Mouse (Mus musculus): ENCODE data around the gene Nup62. TPM values are rescaled to one million over a fixed set of nuclear protein-coding genes. Genes with fewer than 3 reads are reported as not detected.

Nup62 gene
- total RNA-seq, 2 experiments from 2014 or later: 30.7 to 31.1 TPM

DNA sequence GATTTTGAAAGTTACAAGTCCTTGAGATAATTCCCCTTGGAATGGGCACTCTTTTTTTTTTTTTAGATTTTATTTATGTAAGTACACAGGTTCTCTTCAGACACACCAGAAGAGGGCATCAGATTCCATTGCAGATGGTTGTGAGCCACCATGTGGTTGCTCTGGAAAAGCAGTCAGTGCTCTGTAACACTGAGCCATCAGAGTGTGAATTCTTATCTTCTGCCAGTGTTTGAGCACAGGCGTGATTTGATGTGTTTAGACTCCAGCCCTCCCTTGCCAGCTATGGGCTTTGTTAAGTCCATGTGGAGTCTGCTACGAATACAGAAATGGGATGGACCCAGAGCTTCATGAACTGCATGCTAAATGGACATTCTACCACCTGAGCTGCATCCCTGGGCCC is 2.3 kb downstream of the Nup62 start:
- DNase-seq (ENCODE audit: extremely low spot score in 1 of 2, low spot score in 1 of 2): no peak

- DNase-seq (ENCODE audit: extremely low spot score in 1 of 2, low spot score in 1 of 2): peak in 1 of 2 experiments; percentile 53
Observed at GRCm38 (mm10) chr7:44818751-44819235, 2.9 kb downstream of the Nup62 start.

- no peak for DNase-seq (ENCODE audit: extremely low spot score in 1 of 2, low spot score in 1 of 2)
Observed at GRCm38 (mm10) chr7:44819391-44819790, 3.5 kb downstream of the Nup62 start.

GRCm38 (mm10) chr7:44819863-44820262 is 4.0 kb downstream of the Nup62 start:
- DNase-seq (ENCODE audit: extremely low spot score in 1 of 2, low spot score in 1 of 2): no peak

- no peak for DNase-seq (ENCODE audit: extremely low spot score in 1 of 2, low spot score in 1 of 2)
Observed at GRCm38 (mm10) chr7:44820525-44820924, 4.6 kb downstream of the Nup62 start.

- peak in 1 of 2 experiments; percentile 1 for DNase-seq (ENCODE audit: extremely low spot score in 1 of 2, low spot score in 1 of 2)
Observed at GRCm38 (mm10) chr7:44821666-44822448, 6.0 kb downstream of the Nup62 start.

GRCm38 (mm10) chr7:44823409-44823808 is 7.5 kb downstream of the Nup62 start:
- no peak for DNase-seq (ENCODE audit: extremely low spot score in 1 of 2, low spot score in 1 of 2)

DNA sequence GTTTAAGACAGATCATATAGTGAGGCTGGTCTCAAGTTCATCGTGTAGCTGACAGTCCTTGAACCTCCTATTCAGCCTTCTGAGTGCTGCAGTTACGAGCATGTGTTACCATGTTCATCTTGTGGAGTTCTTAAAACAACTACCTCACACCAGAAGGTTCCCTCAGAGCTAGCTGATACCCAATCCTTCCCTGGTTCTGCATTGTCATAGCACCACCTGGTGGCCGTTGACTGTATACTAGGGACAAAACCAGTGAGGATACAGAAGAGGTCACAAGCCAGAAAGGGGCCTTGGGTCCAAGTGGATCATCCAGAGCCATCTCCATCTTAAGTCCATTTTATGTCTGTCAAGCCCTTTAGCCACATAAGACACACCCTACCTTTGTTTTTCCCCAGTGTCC is 9.0 kb downstream of the Nup62 start:
- peak; percentile 66 to 89 for DNase-seq (ENCODE audit: extremely low spot score in 1 of 2, low spot score in 1 of 2)

DNA sequence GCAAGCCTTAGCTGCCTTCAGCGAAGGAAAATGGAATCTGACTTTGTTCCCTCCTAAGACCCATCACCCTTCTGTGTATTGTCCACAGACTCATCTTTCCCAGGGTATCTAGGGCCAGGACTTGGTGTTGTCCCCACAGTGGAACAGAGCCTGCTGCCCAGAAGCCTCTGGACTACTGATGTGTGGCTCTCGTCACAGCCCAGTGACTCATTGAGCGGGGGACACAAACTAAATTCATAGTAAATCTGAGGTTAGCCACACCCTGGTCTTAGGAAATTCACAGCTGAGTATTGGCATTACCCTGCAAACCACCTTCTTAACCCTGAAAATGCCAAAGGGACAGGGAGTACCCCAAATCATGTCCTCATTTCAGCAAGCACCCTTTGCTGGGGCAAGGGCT is 10.9 kb downstream of the Nup62 start:
- no peak for DNase-seq (ENCODE audit: extremely low spot score in 1 of 2, low spot score in 1 of 2)

DNA sequence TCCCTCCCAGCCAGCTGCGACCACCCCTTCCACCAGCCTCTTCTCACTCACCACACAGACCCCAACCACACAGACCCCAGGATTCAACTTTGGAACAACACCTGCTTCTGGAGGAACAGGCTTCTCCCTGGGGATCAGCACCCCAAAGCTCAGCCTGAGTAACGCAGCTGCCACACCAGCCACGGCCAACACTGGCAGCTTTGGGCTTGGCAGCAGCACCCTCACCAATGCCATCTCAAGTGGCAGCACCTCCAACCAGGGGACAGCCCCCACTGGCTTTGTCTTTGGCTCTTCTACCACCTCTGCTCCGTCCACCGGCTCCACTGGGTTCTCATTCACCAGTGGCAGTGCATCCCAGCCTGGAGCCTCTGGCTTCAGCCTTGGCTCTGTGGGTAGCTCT is 12.8 kb downstream of the Nup62 start:
- DNase-seq (ENCODE audit: extremely low spot score in 1 of 2, low spot score in 1 of 2): no peak

- DNase-seq (ENCODE audit: extremely low spot score in 1 of 2, low spot score in 1 of 2): no peak
Observed at GRCm38 (mm10) chr7:44832763-44833162, 16.9 kb downstream of the Nup62 start.

DNA sequence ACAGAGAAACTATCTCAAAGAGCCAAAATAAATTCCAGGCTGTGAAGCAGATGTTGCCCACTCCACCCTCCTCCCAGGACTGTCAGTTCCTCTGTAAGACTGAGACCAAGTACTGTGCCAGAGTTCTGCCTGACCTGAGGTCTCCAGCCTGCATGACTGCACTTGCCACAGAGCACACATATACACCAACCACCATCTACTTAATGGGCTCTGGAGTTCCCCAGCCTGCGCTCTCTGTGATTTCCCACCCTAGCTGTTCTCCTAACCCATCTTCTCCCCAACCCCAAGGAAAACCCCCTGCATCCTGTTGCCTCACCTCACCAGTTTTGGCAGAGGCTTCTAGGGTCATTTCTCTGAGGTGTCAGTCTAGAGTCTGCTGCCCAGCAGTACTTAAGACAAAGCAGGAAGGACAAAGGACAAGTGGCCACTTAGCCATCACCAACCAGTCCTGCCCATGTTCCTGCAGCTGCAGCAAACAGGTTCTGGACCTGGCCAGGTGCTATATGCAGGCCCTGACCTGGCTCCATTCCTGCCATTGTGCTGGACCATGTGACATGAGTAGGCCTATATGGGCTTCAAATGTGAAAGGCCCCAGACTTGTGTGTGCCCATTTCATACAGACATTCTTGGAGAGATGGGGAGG is 19.6 kb downstream of the Nup62 start:
- DNase-seq (ENCODE audit: extremely low spot score in 1 of 2, low spot score in 1 of 2): no peak

- no peak for DNase-seq (ENCODE audit: extremely low spot score in 1 of 2, low spot score in 1 of 2)
Observed at GRCm38 (mm10) chr7:44836016-44836404, 20.1 kb downstream of the Nup62 start.

DNA sequence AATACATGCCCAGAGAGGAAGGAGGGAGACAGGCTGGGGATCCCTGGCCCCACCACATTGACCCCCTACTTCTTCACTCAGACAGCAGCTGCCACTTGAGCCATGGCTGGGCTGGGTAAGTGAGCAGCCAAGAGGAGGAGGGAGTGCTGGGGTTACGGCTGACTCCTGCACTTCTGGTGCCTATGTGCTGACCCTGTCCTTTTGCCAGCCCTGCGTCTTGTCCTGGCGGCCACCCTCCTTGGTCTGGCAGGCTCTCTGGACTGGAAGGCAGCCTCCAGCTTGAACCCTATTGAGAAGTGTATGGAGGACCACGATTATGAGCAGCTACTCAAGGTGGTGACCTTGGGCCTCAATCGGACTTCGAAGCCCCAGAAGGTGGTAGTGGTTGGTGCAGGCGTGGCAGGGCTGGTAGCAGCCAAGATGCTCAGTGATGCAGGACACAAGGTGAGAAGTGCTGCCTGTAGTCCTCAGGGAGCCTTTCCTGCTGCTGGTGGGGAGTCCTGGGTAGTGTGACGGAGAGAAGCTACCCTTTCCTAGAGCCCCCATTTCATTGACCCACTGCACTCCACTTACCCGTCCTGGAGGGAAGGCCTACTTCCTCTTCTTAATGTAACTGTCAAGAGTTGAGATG is 20.6 kb downstream of the Nup62 start:
- no peak for DNase-seq (ENCODE audit: extremely low spot score in 1 of 2, low spot score in 1 of 2)

- DNase-seq (ENCODE audit: extremely low spot score in 1 of 2, low spot score in 1 of 2): no peak
Observed at GRCm38 (mm10) chr7:44838073-44838472, 22.2 kb downstream of the Nup62 start.

- no peak for DNase-seq (ENCODE audit: extremely low spot score in 1 of 2, low spot score in 1 of 2)
Observed at GRCm38 (mm10) chr7:44839171-44839490, 23.2 kb downstream of the Nup62 start.

GRCm38 (mm10) chr7:44839491-44840191 is 23.8 kb downstream of the Nup62 start:
- DNase-seq (ENCODE audit: extremely low spot score in 1 of 2, low spot score in 1 of 2): no peak

DNA sequence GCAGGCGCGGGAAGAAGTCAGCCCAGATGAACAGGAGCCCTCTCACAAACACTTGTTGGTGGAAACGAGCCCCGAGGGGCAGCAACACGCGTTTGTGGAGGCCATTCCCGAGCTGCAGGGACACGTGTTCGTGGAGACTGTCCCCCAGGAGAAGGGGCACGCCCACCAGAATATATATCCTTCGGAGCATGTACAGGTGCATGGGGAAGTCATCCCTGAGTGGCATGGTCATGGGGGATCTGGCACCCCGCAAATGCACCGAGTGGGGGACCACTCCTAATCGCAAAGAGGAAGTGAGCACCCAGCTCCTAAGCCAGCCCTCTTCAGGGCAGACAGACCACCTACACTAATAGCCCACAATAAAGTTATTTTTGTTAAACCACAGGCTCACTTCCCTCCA is 24.5 kb downstream of the Nup62 start:
- no peak for DNase-seq (ENCODE audit: extremely low spot score in 1 of 2, low spot score in 1 of 2)

DNA sequence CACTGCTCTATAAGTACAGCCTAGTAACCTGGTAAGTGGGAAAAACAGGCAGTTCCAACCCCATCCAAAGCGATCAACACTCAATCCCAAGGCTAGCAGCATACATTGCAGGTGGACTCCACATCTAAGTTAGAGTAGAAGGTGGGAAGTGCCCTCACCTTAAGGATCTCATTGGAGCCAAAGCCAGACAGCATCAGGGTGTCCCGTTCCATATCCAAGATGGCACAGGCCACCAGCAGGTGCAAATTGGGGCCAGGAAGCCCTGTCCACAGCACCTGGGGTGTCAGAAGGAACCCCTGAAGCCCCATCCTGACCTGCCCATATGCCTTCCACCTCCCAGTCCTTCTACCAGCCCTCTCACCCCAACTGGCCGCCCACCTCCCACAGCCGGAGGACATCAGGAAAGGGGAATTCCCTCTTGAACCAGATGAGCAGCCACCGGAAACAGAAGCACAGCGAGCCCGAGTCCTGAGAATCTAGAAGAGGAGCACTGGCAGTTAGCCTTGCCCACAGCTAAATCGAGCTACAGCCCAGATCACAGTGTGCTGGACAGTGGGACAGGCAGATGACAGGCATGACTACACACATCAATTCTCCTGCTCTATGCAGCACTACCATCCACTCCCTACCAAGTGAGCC is 26.1 kb downstream of the Nup62 start:
- no peak for DNase-seq (ENCODE audit: extremely low spot score in 1 of 2, low spot score in 1 of 2)

GRCm38 (mm10) chr7:44845006-44845405 is 29.1 kb downstream of the Nup62 start:
- DNase-seq (ENCODE audit: extremely low spot score in 1 of 2, low spot score in 1 of 2): no peak

DNA sequence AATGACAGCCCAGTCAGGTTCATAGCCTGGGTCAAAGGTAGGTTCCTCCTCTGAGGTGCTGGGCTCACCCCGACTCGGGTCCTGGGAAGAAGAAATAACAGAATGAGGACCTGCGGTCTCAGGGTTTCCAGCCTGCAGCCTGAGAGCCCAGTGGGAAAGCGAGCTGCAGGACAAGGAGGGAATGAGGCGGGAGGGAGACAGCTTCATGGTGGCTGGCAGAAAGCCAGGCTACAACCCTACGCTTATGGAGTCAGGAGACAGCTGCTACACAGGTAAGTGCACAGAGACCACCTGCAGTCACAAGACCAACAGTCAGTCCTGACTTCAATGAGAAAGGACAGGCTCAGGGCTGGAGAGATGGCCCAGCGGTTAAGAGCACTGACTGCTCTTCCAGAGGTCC is 30.9 kb downstream of the Nup62 start:
- no peak for DNase-seq (ENCODE audit: extremely low spot score in 1 of 2, low spot score in 1 of 2)

All from layer of hippocampus, postnatal 25 days (tissue).